8 mouse cellular contexts compared by ENCODE assay signal in the genomic region with DNA sequence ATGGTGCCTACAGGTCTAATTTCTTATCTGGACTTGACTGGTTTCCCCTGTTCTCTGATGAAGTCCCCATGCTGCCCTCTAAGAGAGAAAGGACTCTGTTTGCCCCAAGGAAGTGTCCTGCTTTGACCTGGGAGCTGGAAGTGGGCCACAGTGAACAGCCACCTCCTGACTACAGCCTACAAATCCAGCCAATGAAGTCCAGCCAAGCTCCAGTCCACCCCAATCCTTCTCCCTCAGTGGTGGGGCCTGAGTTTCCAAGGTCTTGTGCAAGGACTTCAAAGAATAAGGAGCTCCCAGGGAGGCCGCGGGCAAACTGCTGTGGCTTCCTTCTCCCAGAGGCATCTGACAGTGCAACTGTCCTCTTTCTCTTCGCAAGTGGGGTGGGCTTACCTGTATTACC. TPM values are rescaled to one million over a fixed set of nuclear protein-coding genes. Genes with fewer than 3 reads are reported as not detected.
DNase-seq lines count a peak whose midpoint lies in the region; ATAC-seq lines count a peak whose summit lies in the region.

No protein-coding gene starts in this region.

- H3K9me3 ChIP-seq in hindbrain, embryonic 12.5 days (replicated peaks), result no peaks in the 10 kb centered on the region
- H3K9me3 ChIP-seq in midbrain, embryonic 13.5 days, result no peaks in the 10 kb centered on the region

- no peak overlapping the region for H3K9ac ChIP-seq in hindbrain, embryonic 12.5 days
- H3K9ac ChIP-seq in midbrain, embryonic 13.5 days (replicated peaks), result no peak overlapping the region

- no peak overlapping the region for H3K4me3 ChIP-seq in hindbrain, embryonic 12.5 days
- H3K4me3 ChIP-seq in midbrain, embryonic 13.5 days (replicated peaks), result no peak overlapping the region

- no peaks in the 10 kb centered on the region for H3K36me3 ChIP-seq in hindbrain, embryonic 12.5 days
- no peaks in the 10 kb centered on the region for H3K36me3 ChIP-seq in midbrain, embryonic 13.5 days

- no peak overlapping the region for H3K4me2 ChIP-seq in hindbrain, embryonic 12.5 days (replicated peaks)
- no peak overlapping the region for H3K4me2 ChIP-seq in midbrain, embryonic 13.5 days (replicated peaks)

- peak; percentile 19 for DNase-seq in layer of hippocampus, adult 11-12 months (ENCODE audit: low spot score)
- no peak for DNase-seq in layer of hippocampus, postnatal 25 days (ENCODE audit: extremely low spot score in 1 of 2, low spot score in 1 of 2)
- peak; percentile 52 for DNase-seq in adrenal gland, postnatal 25 days
- peak; percentile 19 to 56 for DNase-seq in gastrocnemius, adult 8-10 months (ENCODE audit: low spot score in 2 of 2)
- DNase-seq in lung, postnatal 14 days, result peak; percentile 66
- no peak for DNase-seq in retina, embryonic 14.5 days (ENCODE audit: low spot score)

- peaks cover 17% of the 10 kb centered on the region for H3K4me1 ChIP-seq in hindbrain, embryonic 12.5 days
- H3K4me1 ChIP-seq in midbrain, embryonic 13.5 days (replicated peaks), result peaks cover 17% of the 10 kb centered on the region

- WGBS in hindbrain, embryonic 12.5 days, result 94% methylated on average over 3 of the region's 3 CpGs
- 93% methylated on average over 3 of the region's 3 CpGs for WGBS in midbrain, embryonic 13.5 days

- no peak for ATAC-seq in hindbrain, embryonic 12.5 days (ENCODE audit: low FRiP score)
- no peak for ATAC-seq in midbrain, embryonic 13.5 days

- H3K27me3 ChIP-seq in hindbrain, embryonic 12.5 days, result no peaks in the 10 kb centered on the region
- H3K27me3 ChIP-seq in midbrain, embryonic 13.5 days, result no peaks in the 10 kb centered on the region

- H3K27ac ChIP-seq in hindbrain, embryonic 12.5 days, result no peak overlapping the region
- no peak overlapping the region for H3K27ac ChIP-seq in midbrain, embryonic 13.5 days

RNA-seq across cellular contexts. Expression of a gene that starts 26.4 kb away (rescaled TPM):
- total RNA-seq in layer of hippocampus, postnatal 25 days (2021), result 10 to 100 TPM; 60.1 to 65.6 TPM
- total RNA-seq in adrenal gland, postnatal 25 days (2021), result 81.8 and 83.5 TPM in 2 replicates
- 100 to 1,000 TPM; 181 to 260 (median 210) TPM for total RNA-seq in gastrocnemius, adult 8-10 months (2022)
- 46.5 and 49.0 TPM in 2 replicates for polyA plus RNA-seq in hindbrain, embryonic 12.5 days (2016; fragmentation: Nextera tagmentation; extraction: Ambion mirVana)
- polyA plus RNA-seq in midbrain, embryonic 13.5 days (2015; fragmentation: Nextera tagmentation; extraction: Ambion mirVana), result 25.7 and 26.1 TPM in 2 replicates

Comparison
In these comparisons a context has a peak if more than half of its experiments do, and no peak if none do; other contexts are left out.
1. DNase-seq: peak in layer of hippocampus, adult 11-12 months (single experiment), adrenal gland, postnatal 25 days (single experiment), gastrocnemius, adult 8-10 months (2 of 2) and lung, postnatal 14 days (single experiment); none in layer of hippocampus, postnatal 25 days (0 of 2) and retina, embryonic 14.5 days (single experiment).